Mouse (Mus musculus) 3T3-L1 (cell line): ENCODE results near the gene Olfr513.
A peak's percentile ranks its signal among the peaks of the same experiment; 100 is the strongest.

Source experiments
- DNase-seq: peaks from one replicate; pipeline ENCODE4 v3.0.0-alpha.2; 2015; ENCODE audit warnings: low read depth, low spot score

Olfr513 gene

DNA sequence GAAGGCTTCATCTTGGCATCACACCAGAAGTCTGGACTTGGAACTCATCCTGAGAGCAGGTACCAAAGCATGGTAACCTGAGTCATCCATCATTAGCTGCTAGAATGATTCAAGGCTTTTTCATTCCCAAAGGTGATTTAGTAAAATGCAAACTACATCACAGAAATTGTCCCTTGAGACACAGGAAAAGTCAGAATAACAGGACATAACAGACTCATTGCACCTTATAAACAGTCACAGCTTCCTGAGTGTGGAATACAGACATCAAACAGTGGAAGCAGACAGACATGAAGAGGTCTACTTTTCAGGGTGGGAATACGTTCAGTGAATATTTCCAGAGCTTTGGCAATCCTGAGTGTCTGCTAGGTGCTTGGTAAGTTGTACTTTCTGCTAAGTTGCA, at the start of gene Olfr513:
TSS of gene Olfr513 (plus strand) at position 301 of the 400 bp plus-strand sequence.
- DNase-seq: no peak

DNA sequence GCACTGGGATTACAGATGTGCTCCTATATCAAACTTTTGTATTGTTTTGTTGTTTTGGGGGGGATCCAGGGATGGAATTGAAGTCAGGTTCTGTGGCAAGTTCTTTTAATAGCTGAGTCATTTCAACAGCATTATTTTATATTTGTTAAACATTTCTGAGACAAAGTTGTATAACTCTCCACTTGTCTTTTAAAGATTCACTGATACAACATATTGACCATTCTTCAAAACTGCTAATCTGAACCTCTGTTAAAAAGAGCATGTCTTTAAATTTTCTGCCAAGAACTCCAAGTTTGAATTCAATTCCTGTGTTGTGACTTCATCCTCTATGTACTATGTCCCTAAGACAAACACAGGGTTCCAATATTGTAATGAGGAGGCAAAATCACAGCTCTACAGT, 37.8 kb upstream of the Olfr513 start, which contains the start of gene Olfr512:
TSS of gene Olfr512 (plus strand) at position 301 of the 400 bp plus-strand sequence.
- no peak for DNase-seq

DNA sequence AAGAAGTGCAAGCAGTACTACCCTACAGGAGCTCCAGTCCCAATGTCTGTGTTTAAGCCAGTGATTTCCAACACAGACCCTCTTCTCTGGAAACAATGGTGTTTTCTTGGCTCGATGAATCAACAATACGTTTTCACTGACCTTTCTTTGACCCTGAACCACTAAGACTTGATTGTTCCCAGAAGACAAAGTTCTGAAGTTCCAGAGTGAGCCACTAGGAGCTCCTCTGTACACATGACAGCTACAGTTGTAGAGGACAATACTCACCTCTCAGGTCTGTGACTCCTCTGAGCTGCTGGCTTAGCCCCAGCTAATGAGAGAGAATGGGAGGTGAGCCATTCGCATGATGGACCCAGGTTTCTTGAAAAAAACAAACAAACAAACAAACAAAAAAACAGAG, 9.6 kb downstream of the Olfr513 start:
- peak; percentile 1 for DNase-seq

DNA sequence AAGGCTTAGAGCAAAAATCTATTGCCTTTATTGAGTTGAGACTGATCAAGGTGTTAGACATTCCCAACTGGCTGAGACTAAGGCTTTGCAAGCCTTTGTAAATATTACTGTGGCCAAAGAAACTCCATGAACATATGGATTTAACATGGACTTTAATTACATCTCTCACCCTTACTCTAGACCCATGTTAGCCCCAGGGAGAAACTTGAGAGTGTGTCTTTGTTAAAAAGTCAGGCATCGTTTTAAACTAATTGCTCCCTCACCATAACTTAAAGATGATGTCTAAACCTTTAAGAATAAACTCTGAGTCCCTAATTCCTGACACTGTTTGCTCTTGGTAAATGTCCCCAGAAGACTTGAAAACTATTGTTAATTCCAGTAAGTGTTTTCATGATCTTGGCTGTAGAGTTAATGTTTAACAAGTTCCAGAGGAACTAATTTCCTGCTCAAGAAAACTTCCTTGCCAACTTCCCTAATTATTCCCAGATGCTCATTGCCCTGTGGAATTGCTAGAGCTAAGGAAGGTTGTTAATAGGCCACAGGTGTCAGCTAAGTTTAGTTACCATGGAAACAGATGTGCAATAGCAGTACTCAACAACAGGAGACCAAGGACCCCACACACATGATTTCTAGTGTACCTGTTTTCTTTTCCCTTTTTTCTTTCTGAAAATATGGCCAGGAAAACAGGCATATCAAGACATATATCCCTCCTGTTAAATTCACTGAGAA, 46.6 kb downstream of the Olfr513 start:
- no peak for DNase-seq
